Mouse (Mus musculus) heart, embryonic 11.5 days (tissue): ENCODE results near the gene Zfp882. TPM values are rescaled to one million over a fixed set of nuclear protein-coding genes. Genes with fewer than 3 reads are reported as not detected.
"Not testable (repeated sequence)": the region's sequence is repeated elsewhere in the genome, so short reads cannot be mapped to it uniquely, and the experiment has no call there.

Source experiments
- ATAC-seq: fragments of 200-750 bp; cut with Nextera tagmentation; replicated peaks from 2 replicates; pipeline ENCODE4 v1.8.0; 2017; ENCODE audit warnings: moderate library complexity; ENCODE audit not compliant: insufficient number of reproducible peaks, low FRiP score, low TSS enrichment
- H3K27ac ChIP-seq: fragments of 300-500 bp; sonication (generic); 2 replicates; pipeline ENCODE4 v1.5.1; 2014; ENCODE audit warnings: mild to moderate bottlenecking, low read depth, low read length
- H3K27me3 ChIP-seq: fragments of 300-500 bp; sonication (generic); 2 replicates; pipeline ENCODE4 v1.6.1; 2014; ENCODE audit warnings: mild to moderate bottlenecking, low read length, mixed read lengths; ENCODE audit not compliant: control insufficient read depth, insufficient read depth
- H3K36me3 ChIP-seq: fragments of 300-500 bp; sonication (generic); 2 replicates; pipeline ENCODE4 v1.6.1; 2014; ENCODE audit warnings: mild to moderate bottlenecking, low read length, moderate library complexity, mixed read lengths; ENCODE audit not compliant: control insufficient read depth, insufficient read depth
- H3K4me1 ChIP-seq: fragments of 300-500 bp; sonication (generic); 2 replicates; pipeline ENCODE4 v1.6.1; 2014; ENCODE audit warnings: low read length; ENCODE audit not compliant: control insufficient read depth, insufficient read depth
- H3K4me2 ChIP-seq: fragments of 300-500 bp; sonication (generic); 2 replicates; pipeline ENCODE4 v1.6.1; 2014; ENCODE audit warnings: mild to moderate bottlenecking, moderate library complexity
- H3K4me3 ChIP-seq: fragments of 300-500 bp; sonication (generic); 2 replicates; pipeline ENCODE4 v1.5.1; 2014; ENCODE audit warnings: low read depth, low read length
- H3K9ac ChIP-seq: fragments of 300-500 bp; sonication (generic); 2 replicates; pipeline ENCODE4 v1.6.1; 2014; ENCODE audit warnings: mild to moderate bottlenecking, low read depth, low read length, moderate library complexity
- H3K9me3 ChIP-seq: fragments of 300-500 bp; sonication (generic); replicated peaks from 2 replicates; pipeline ENCODE4 v1.6.1; 2016; ENCODE audit warnings: low read length; ENCODE audit not compliant: control insufficient read depth
- WGBS: fragments of 180-500 bp; shearing (Covaris S2); extraction: QIAGEN DNeasy Blood & Tissue Kit; methylation state at CpG from one replicate; pipeline ENCODE4 v1.1.7; 2014; ENCODE audit not compliant: insufficient replicate concordance; 5-methylcytosine and 5-hydroxymethylcytosine counted together
- polyA plus RNA-seq: library from polyadenylated mRNA; unstranded; fragments of >200 nt; fragmentation: Nextera tagmentation; extraction: Ambion mirVana; gene quantifications from 2 replicates; pipeline ENCODE4 v1.2.1, GENCODE M21; 2014

Zfp882 gene
- polyA plus RNA-seq: 2.4 and 3.1 TPM in 2 replicates

DNA sequence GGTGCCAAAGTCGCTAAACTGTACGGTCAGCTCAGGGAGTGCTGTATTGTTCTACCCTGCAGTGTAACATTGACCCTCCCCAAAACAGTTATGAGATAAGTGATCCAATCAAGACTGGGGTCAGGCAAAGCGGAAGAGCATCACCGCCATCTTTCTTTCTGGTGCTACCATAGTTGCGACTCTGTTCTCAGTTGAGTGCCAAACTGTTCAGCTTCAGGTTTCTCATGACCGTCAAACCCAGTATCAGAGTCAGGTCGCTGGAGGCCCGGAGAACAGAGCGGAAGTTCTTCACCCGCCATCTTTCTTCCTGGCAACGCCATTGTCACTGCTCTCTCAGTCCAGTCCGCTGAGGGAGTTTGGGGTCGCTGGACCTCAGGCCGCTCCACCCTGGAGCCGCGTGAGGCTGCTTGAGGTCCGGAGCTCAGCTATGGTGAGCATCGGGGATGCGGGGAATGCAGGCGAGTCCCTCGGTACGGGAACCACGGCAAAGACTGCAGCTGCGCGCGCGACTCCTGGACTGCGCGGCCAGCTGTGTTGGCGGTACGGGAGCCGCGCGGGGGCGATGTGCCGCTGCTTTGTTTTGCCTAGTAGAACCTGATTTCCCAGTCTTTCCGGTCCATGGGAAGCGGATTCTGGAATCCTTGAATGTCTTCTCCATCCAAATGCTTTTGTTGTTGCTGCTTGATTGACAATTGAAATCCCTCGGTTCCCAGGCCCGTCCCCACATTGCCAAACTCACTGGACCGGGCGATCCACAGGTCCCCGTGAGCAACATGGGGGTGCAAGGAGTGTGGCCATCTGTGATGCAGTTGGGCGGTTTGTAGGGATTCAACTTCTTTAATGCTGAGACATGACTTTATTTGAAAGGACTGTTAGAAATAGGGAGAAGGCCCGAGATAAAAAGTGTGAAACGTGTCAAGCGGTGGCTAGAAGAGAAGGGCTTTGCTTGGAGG, at the start of gene Zfp882, which contains the start of gene Zfp617:
Gene Zfp882, plus strand, starts transcription at position 300 of the 953 bp plus-strand sequence.
Gene Zfp617, plus strand, starts transcription at position 327 of the 953 bp plus-strand sequence.
- ATAC-seq: peak; percentile 91
- Histone ChIP-seq H3K27me3 (no peaks in the 10 kb centered on the region), H3K36me3 (no peaks in the 10 kb centered on the region), H3K9me3 (no peaks in the 10 kb centered on the region), H3K4me2 (peak within 1 kb of the TSS; percentile 75), H3K4me3 (peak within 1 kb of the TSS; percentile 79), H3K4me1 (no peaks in the 10 kb centered on the region), H3K9ac (peak within 1 kb of the TSS; percentile 99), H3K27ac (peak within 1 kb of the TSS; percentile 94)
- 6% methylated on average over 47 of the region's 47 CpGs for WGBS

DNA sequence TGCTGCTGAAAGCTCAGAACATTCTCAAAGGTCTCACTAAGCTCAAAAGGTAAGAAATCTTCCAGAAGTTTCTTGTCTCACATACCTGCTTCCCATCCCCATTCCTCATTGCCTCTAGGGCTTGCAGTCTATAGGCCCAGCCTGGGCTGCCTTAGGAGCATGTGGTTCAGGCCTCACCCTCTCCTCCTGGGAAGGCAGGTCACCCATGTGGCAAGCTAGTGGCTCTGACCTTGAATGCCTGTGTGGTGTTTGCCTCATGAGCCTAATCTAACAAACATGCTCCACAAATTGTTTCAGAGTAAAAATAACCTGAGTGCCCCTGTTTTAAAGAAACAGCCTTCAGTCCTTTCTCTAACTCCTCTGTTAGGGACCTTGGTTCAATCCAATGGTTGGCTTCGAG, 46.9 kb upstream of the Zfp882 start:
- 74% methylated on average over 1 of the region's 1 CpGs for WGBS
- not testable (repeated sequence) for H3K27ac ChIP-seq, H3K36me3 ChIP-seq, H3K4me2 ChIP-seq, ATAC-seq, H3K9me3 ChIP-seq, H3K9ac ChIP-seq, H3K4me1 ChIP-seq, H3K27me3 ChIP-seq, H3K4me3 ChIP-seq

DNA sequence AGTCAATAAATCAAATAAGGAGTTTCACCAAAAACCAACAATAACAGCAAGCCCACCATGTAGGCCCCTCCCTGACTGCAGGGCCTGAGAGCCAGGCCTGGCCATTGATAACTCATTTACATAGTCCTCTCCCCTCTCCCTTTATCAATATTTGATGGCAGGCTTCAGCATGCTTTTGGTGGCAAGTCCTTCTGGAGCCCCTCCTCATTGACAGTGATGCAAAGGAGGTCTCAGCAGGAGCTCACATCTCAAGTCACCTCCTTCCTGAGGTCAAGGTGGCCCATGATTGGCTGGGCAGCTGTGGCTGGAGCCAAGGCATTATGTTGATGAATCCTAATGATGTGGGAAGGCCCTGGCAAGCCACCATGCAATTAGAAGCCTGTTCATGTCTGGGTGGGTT, 46.4 kb upstream of the Zfp882 start:
- not testable (repeated sequence) for H3K27me3 ChIP-seq, H3K36me3 ChIP-seq, H3K27ac ChIP-seq, ATAC-seq, H3K4me2 ChIP-seq, H3K4me3 ChIP-seq, H3K4me1 ChIP-seq, H3K9ac ChIP-seq, H3K9me3 ChIP-seq

DNA sequence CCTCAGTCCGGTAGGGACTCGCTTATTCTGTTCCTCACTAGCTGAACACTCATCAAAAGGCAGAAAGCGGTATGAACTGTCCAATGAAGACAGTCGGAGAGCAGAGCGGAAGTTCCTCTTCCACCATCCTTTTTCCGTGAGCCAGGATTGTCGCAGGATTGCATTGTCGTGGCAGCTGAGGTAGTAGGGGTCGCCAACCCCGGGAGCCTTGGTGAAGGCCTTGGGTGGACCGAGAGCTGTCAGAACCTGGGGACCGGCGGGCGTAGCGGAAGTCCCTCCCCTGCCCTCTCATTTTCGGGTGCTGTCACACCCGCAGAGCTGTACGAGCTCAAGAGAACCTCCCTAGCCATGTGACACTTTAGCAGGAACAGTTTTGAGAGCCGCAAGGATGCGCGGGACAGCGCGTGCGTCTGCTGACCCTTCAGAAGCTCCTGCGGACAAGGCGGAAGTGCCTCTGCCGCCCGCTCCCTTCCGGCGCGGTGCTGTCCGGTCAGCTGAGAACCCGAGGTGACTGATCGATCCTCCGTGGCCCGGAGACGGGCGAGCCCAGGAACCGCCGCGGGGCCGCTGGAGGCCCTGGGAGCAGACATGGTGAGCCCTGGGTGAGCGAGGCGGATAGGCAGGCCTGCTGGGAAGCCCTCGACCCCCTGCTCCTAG, 26.7 kb upstream of the Zfp882 start, which contains the start of gene Zfp709:
Gene Zfp709, plus strand, starts transcription at position 402 of the 657 bp plus-strand sequence.
- ATAC-seq: peak; percentile 89
- H3K4me3 ChIP-seq: peak within 1 kb of the TSS; percentile 69
- peaks cover 9% of the 10 kb centered on the region for H3K9me3 ChIP-seq
- no peaks in the 10 kb centered on the region; the same call in 1 of the 2 replicates for H3K4me1 ChIP-seq
- H3K9ac ChIP-seq: peak within 1 kb of the TSS; percentile 84
- H3K4me2 ChIP-seq: peak within 1 kb of the TSS; percentile 75
- 7% methylated on average over 45 of the region's 45 CpGs for WGBS
- peak within 1 kb of the TSS; percentile 65 for H3K27ac ChIP-seq
- no peaks in the 10 kb centered on the region for H3K27me3 ChIP-seq
- peaks cover 14% of the 10 kb centered on the region for H3K36me3 ChIP-seq

DNA sequence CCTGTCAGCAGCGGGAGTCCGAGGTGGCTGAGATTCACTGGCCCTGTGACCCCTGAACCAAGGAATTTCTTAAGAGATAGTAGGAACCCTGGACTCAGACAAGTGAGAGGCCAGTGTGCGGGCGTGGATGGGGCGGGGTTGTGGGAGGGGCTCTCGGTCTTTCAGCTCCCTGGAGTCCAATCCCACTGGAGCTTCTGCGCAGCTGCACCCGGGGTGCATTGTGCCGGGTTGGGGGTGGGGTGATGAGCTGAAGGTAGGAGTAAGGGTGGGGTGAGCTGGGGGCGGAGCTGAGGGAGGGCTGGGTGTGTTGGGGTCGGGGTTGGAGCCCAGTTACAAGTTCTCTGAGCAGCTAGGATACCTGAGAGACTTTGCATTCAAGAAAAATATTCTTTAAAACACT, 7.7 kb upstream of the Zfp882 start:
- H3K9me3 ChIP-seq, H3K4me1 ChIP-seq, ATAC-seq, H3K4me3 ChIP-seq, H3K36me3 ChIP-seq, H3K27ac ChIP-seq, H3K9ac ChIP-seq, H3K4me2 ChIP-seq, H3K27me3 ChIP-seq: not testable (repeated sequence)
- WGBS: 28% methylated on average over 11 of the region's 11 CpGs

DNA sequence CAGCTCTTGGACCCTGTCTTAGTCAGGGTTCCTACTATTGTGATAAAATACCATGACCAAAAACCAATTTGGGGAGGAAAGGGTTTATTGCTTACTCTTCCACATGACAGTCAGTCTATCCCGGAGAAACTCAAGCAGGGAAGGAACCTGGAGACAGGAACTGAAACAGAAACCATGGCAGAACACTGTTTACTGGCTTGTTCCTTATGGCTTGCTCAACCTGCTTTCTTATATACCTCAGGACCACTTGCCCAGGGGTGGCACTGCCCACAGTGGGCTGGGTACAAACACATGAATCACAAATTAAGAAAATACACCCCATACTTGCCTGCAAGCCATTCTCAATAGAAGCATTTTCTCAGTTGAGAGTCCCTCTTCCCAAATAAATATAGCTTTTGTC, 5.3 kb upstream of the Zfp882 start:
- not testable (repeated sequence) for H3K9me3 ChIP-seq, H3K4me3 ChIP-seq, H3K27me3 ChIP-seq, H3K4me2 ChIP-seq, H3K4me1 ChIP-seq, H3K36me3 ChIP-seq, H3K9ac ChIP-seq, H3K27ac ChIP-seq, ATAC-seq
- 64% methylated on average over 1 of the region's 1 CpGs for WGBS

DNA sequence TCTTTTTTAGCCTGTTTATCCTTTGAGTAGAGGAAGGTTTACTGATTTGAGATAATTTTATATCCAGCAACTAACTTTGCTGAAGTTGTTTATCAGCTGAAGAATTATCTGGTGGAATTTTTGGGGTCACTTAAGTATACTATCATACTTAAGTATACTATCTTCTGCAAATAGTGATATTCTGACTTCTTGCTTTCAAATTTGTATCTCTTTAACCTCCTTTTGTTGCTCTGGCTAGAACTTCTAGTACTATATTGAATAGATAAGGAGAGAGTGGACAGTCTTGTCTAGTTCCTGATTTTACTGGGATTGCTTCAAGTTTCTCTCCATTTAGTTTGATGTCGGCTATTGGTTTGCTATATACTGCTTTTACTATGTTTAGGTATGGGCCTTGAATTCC, 1.6 kb upstream of the Zfp882 start:
- Histone ChIP-seq H3K4me2 (no peak overlapping the region), H3K36me3 (no peaks in the 10 kb centered on the region), H3K9ac (no peak overlapping the region), H3K27me3 (no peaks in the 10 kb centered on the region), H3K9me3 (no peaks in the 10 kb centered on the region), H3K27ac (no peak overlapping the region), H3K4me1 (no peaks in the 10 kb centered on the region), H3K4me3 (no peak overlapping the region)
- WGBS: 93% methylated on average over 1 of the region's 1 CpGs
- ATAC-seq: no peak

DNA sequence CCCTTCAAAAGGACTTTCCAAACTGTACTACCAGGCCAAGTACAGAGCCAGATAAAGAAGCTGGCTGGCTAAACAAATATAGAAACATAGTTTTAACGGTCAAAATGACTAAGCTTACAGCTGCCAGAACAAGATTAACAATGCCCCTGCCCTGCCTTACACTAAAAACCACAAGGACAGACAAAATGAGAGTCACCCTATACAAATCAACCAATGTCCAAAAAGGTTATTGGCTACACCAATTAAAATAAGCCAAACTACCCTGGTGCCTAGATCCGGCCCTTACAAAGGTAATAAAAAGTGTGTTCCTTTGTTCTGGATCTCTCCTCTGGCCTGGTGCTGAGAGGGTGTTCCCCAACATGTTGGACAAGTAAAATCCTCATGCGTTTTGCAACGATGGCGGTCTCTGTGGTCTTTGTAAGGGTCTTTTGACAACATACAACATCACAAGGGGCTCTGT, 580 bp upstream of the Zfp882 start:
- Histone ChIP-seq H3K9ac (no peak overlapping the region), H3K4me2 (peak overlapping the region; percentile 75), H3K9me3 (no peaks in the 10 kb centered on the region), H3K4me3 (peak overlapping the region; percentile 79), H3K4me1 (no peaks in the 10 kb centered on the region), H3K36me3 (no peaks in the 10 kb centered on the region), H3K27me3 (no peaks in the 10 kb centered on the region), H3K27ac (peak overlapping the region; percentile 94; the same call in 1 of the 2 replicates)
- WGBS: 92% methylated on average over 5 of the region's 5 CpGs
- no peak for ATAC-seq
